In genomic region chr1:132139416-132139864, GRCm38 (mm10) we compare ENCODE assay signal across 8 mouse cellular contexts. TPM values are rescaled to one million over a fixed set of nuclear protein-coding genes. Genes with fewer than 3 reads are reported as not detected.
DNase-seq lines count a peak whose midpoint lies in the region; ATAC-seq and TF ChIP-seq lines count a peak whose summit lies in the region.

TSS of gene Cdk18 (minus strand) at chr1:132139684.

- under 1% methylated on average over 30 of the region's 30 CpGs for WGBS in embryonic facial prominence, embryonic 12.5 days
- WGBS in heart, embryonic 14.5 days, result 0% methylated on average over 30 of the region's 30 CpGs
- WGBS in liver, embryonic 15.5 days (ENCODE audit: insufficient replicate concordance), result 0% methylated on average over 29 of the region's 30 CpGs
- WGBS in neural tube, embryonic 12.5 days, result under 1% methylated on average over 30 of the region's 30 CpGs

- no peak for TF ChIP-seq RAD21 in CH12.LX (IDR thresholded peaks at IDR 0.05; ENCODE audit: low read depth, low read length)

- H3K36me3 ChIP-seq in CH12.LX (replicated peaks in 1 of 2; ENCODE audit: control insufficient read depth in 1 of 2, insufficient read depth in 1 of 2, low read length in 1 of 2), result no peaks in the 10 kb centered on the region
- H3K36me3 ChIP-seq in embryonic facial prominence, embryonic 12.5 days, result no peaks in the 10 kb centered on the region
- H3K36me3 ChIP-seq in heart, embryonic 14.5 days (ENCODE audit: control insufficient read depth, insufficient read depth, low read length), result no peaks in the 10 kb centered on the region
- H3K36me3 ChIP-seq in liver, embryonic 15.5 days (replicated peaks), result no peaks in the 10 kb centered on the region
- no peaks in the 10 kb centered on the region for H3K36me3 ChIP-seq in neural tube, embryonic 12.5 days

- peak within 1 kb of the TSS in 1 of 3 experiments; percentile 62 for H3K4me3 ChIP-seq in CH12.LX (replicated peaks in 1 of 3; ENCODE audit: low read depth in 2 of 3, low read length in 2 of 3, poor library complexity in 1 of 3)
- H3K4me3 ChIP-seq in embryonic facial prominence, embryonic 12.5 days, result peak within 1 kb of the TSS; percentile 61
- peak within 1 kb of the TSS; percentile 66 to 76 for H3K4me3 ChIP-seq in heart, embryonic 14.5 days (ENCODE audit: control insufficient read depth in 1 of 2, insufficient read depth in 1 of 2, low read depth in 1 of 2, low read length in 2 of 2)
- peak within 1 kb of the TSS; percentile 57 for H3K4me3 ChIP-seq in liver, embryonic 15.5 days (replicated peaks)
- H3K4me3 ChIP-seq in neural tube, embryonic 12.5 days, result peak within 1 kb of the TSS; percentile 50

- peaks cover 24% of the 10 kb centered on the region for H3K27me3 ChIP-seq in CH12.LX (replicated peaks)
- H3K27me3 ChIP-seq in embryonic facial prominence, embryonic 12.5 days, result peaks cover 25% of the 10 kb centered on the region
- no peaks in the 10 kb centered on the region for H3K27me3 ChIP-seq in heart, embryonic 14.5 days (ENCODE audit: control insufficient read depth, insufficient read depth, low read length)
- H3K27me3 ChIP-seq in liver, embryonic 15.5 days, result peaks cover 39% of the 10 kb centered on the region
- peaks cover 28% of the 10 kb centered on the region for H3K27me3 ChIP-seq in neural tube, embryonic 12.5 days (replicated peaks)

- H3K9me3 ChIP-seq in CH12.LX (replicated peaks; ENCODE audit: low read length), result no peaks in the 10 kb centered on the region
- H3K9me3 ChIP-seq in embryonic facial prominence, embryonic 12.5 days, result no peaks in the 10 kb centered on the region
- no peaks in the 10 kb centered on the region for H3K9me3 ChIP-seq in heart, embryonic 14.5 days (ENCODE audit: control insufficient read depth, low read length)
- H3K9me3 ChIP-seq in liver, embryonic 15.5 days (replicated peaks), result no peaks in the 10 kb centered on the region
- no peaks in the 10 kb centered on the region for H3K9me3 ChIP-seq in neural tube, embryonic 12.5 days

- TF ChIP-seq EP300 in CH12.LX (IDR thresholded peaks at IDR 0.05; ENCODE audit: low read length), result no peak

- no peak for DNase-seq in CH12.LX (ENCODE audit: extremely low read depth)
- DNase-seq in adrenal gland, adult 18-20 months (ENCODE audit: low spot score in 2 of 2), result peak; percentile 65 to 68
- DNase-seq in kidney, postnatal 10 days, result peak; percentile 90
- DNase-seq in thymus, postnatal 36 days, result no peak

- in situ Hi-C loops in CH12.LX (cut with MboI; ENCODE audit: low pct_ligation_motif_present, low pct_unique_long_range_greater_than_20kb, low sequenced_read_pairs), result no loop called here

- H3K9ac ChIP-seq in CH12.LX (ENCODE audit: insufficient read depth, low read depth), result peak within 1 kb of the TSS; percentile 45
- H3K9ac ChIP-seq in embryonic facial prominence, embryonic 12.5 days, result peak within 1 kb of the TSS; percentile 54
- peak within 1 kb of the TSS; percentile 75 for H3K9ac ChIP-seq in heart, embryonic 14.5 days (ENCODE audit: low read length)
- H3K9ac ChIP-seq in liver, embryonic 15.5 days, result peak within 1 kb of the TSS; percentile 15; the same call in 1 of the 2 replicates
- H3K9ac ChIP-seq in neural tube, embryonic 12.5 days, result peak within 1 kb of the TSS; percentile 53

- peak; percentile 22; the same call in 1 of the 2 replicates for TF ChIP-seq POLR2A in CH12.LX (IDR thresholded peaks at IDR 0.05; ENCODE audit: low read depth, low read length)

- H3K4me2 ChIP-seq in CH12.LX (ENCODE audit: insufficient read depth, low read depth, poor library complexity, severe bottlenecking), result peak within 1 kb of the TSS; percentile 41
- H3K4me2 ChIP-seq in embryonic facial prominence, embryonic 12.5 days (replicated peaks), result peak within 1 kb of the TSS; percentile 91
- peak within 1 kb of the TSS; percentile 97 for H3K4me2 ChIP-seq in heart, embryonic 14.5 days (ENCODE audit: low read length)
- peak within 1 kb of the TSS; percentile 72 for H3K4me2 ChIP-seq in liver, embryonic 15.5 days
- H3K4me2 ChIP-seq in neural tube, embryonic 12.5 days (replicated peaks), result peak within 1 kb of the TSS; percentile 93

- no peak for TF ChIP-seq CTCF in CH12.LX (conservative IDR thresholded peaks at IDR 0.05 in 1 of 2, IDR thresholded peaks at IDR 0.05 in 1 of 2; ENCODE audit: low read depth in 2 of 2, low read length in 2 of 2)

- H3K27ac ChIP-seq in CH12.LX (ENCODE audit: insufficient read depth, low read depth), result no peak within 1 kb of the TSS
- H3K27ac ChIP-seq in embryonic facial prominence, embryonic 12.5 days, result no peak within 1 kb of the TSS
- H3K27ac ChIP-seq in heart, embryonic 14.5 days (replicated peaks in 1 of 2; ENCODE audit: control insufficient read depth in 1 of 2, insufficient read depth in 1 of 2, low read depth in 2 of 2, low read length in 2 of 2), result no peak within 1 kb of the TSS
- H3K27ac ChIP-seq in liver, embryonic 15.5 days (replicated peaks), result no peak within 1 kb of the TSS
- no peak within 1 kb of the TSS for H3K27ac ChIP-seq in neural tube, embryonic 12.5 days

- ATAC-seq in embryonic facial prominence, embryonic 12.5 days (ENCODE audit: insufficient number of reproducible peaks, insufficient read depth, low FRiP score, low TSS enrichment), result peak; percentile 65
- ATAC-seq in heart, embryonic 14.5 days (ENCODE audit: insufficient number of reproducible peaks, insufficient read depth, low FRiP score, low read depth), result peak; percentile 74
- ATAC-seq in liver, embryonic 15.5 days (ENCODE audit: insufficient read depth), result peak; percentile 67
- no peak for ATAC-seq in neural tube, embryonic 12.5 days (ENCODE audit: low FRiP score, low read depth)

- dilution Hi-C loops in CH12.LX (cut with MboI; ENCODE audit: extremely low pct_ligation_motif_present, extremely low pct_unique_long_range_greater_than_20kb, low sequenced_read_pairs), result no loop called here

- H3K4me1 ChIP-seq in CH12.LX (ENCODE audit: control insufficient read depth in 1 of 2, insufficient read depth in 2 of 2), result peaks cover 0 to 8% of the 10 kb centered on the region in 2 experiments; a peak in 3 of 4 replicates
- H3K4me1 ChIP-seq in embryonic facial prominence, embryonic 12.5 days, result peaks cover 14% of the 10 kb centered on the region; the same call in 1 of the 2 replicates
- peaks cover 7 to 18% of the 10 kb centered on the region in 2 experiments for H3K4me1 ChIP-seq in heart, embryonic 14.5 days (ENCODE audit: control insufficient read depth in 2 of 2, insufficient read depth in 2 of 2, low read length in 2 of 2)
- peaks cover 23% of the 10 kb centered on the region for H3K4me1 ChIP-seq in liver, embryonic 15.5 days (replicated peaks)
- H3K4me1 ChIP-seq in neural tube, embryonic 12.5 days, result peaks cover 24% of the 10 kb centered on the region

- H3K79me2 ChIP-seq in CH12.LX (replicated peaks; ENCODE audit: control insufficient read depth, extremely low read depth, insufficient read depth, poor library complexity, severe bottlenecking), result no peaks in the 10 kb centered on the region

TF ChIP-seq in CH12.LX, 34 proteins besides CTCF, POLR2A, EP300 and RAD21:
- no peak for TF ChIP-seq MXI1 (IDR thresholded peaks at IDR 0.05; ENCODE audit: low read depth, low read length)
- no peak for TF ChIP-seq RCOR1 (conservative IDR thresholded peaks at IDR 0.05; ENCODE audit: low read depth, low read length)
- no peak for TF ChIP-seq ZMIZ1 (IDR thresholded peaks at IDR 0.05; ENCODE audit: low read depth, low read length)
- no peak for TF ChIP-seq ZNF384 (IDR thresholded peaks at IDR 0.05; ENCODE audit: low read depth, low read length)
- no peak for TF ChIP-seq E2F4 (IDR thresholded peaks at IDR 0.05; ENCODE audit: insufficient replicate concordance, low read depth, low read length)
- TF ChIP-seq TCF12 (IDR thresholded peaks at IDR 0.05; ENCODE audit: low read depth, low read length), result no peak
- no peak for TF ChIP-seq MAFK (IDR thresholded peaks at IDR 0.05; ENCODE audit: insufficient replicate concordance, low read length)
- TF ChIP-seq UBTF (IDR thresholded peaks at IDR 0.05; ENCODE audit: low read depth, low read length), result no peak
- no peak for TF ChIP-seq JUND (conservative IDR thresholded peaks at IDR 0.05; ENCODE audit: low read depth, low read length)
- TF ChIP-seq ZKSCAN1 (IDR thresholded peaks at IDR 0.05; ENCODE audit: borderline replicate concordance, low read depth, low read length), result no peak
- no peak for TF ChIP-seq JUN (IDR thresholded peaks at IDR 0.05; ENCODE audit: insufficient read depth, low read depth, low read length)
- TF ChIP-seq MYC (IDR thresholded peaks at IDR 0.05; ENCODE audit: low read depth, low read length), result no peak
- no peak for TF ChIP-seq ETS1 (conservative IDR thresholded peaks at IDR 0.05; ENCODE audit: low read depth, low read length)
TF ChIP-seq in CH12.LX: peak in this region for 0.

RNA-seq across cellular contexts. Expression of gene Cdk18, which starts in this region (rescaled TPM):
- total RNA-seq in CH12.LX (2012; rRNA removed), result 1.0 and 2.5 TPM in 2 replicates
- total RNA-seq in CH12.LX (2014; rRNA removed), result 0.32 TPM in 1 of 2 replicates, not detected in the other
- polyA plus RNA-seq in CH12.LX (2012; ENCODE audit: insufficient read length, low read depth), result 1.1 and 1.3 TPM in 2 replicates
- total RNA-seq in adrenal gland, adult 18-20 months (2021), result 10 to 100 TPM; 16.1 to 16.3 TPM
- polyA plus RNA-seq in embryonic facial prominence, embryonic 12.5 days (2016; fragmentation: Nextera tagmentation; extraction: Ambion mirVana), result 2.9 and 3.3 TPM in 2 replicates
- polyA plus RNA-seq in heart, embryonic 14.5 days (2014; fragmentation: Nextera tagmentation; extraction: Ambion mirVana), result 2.7 and 2.9 TPM in 2 replicates
- 1.3 TPM in 2 replicates for polyA plus RNA-seq in liver, embryonic 15.5 days (2015; fragmentation: Nextera tagmentation; extraction: Ambion mirVana)
- polyA plus RNA-seq in neural tube, embryonic 12.5 days (2016; fragmentation: Nextera tagmentation; extraction: Ambion mirVana), result 0.74 and 0.84 TPM in 2 replicates

Comparison
In these comparisons a context has a peak if more than half of its experiments do, and no peak if none do; other contexts are left out.
1. RNA of gene Cdk18 (total RNA-seq): 16.1 to 16.3 TPM in adrenal gland, adult 18-20 months; 0.32 to 2.5 TPM in CH12.LX; every median in the first group is over 4 times any median in the second.
2. DNase-seq: peak in adrenal gland, adult 18-20 months (2 of 2) and kidney, postnatal 10 days (single experiment); none in CH12.LX (single experiment) and thymus, postnatal 36 days (0 of 2).
3. H3K4me2 ChIP-seq: peak in every context shown above with its lines; median percentile 97 in heart, embryonic 14.5 days; 93 in neural tube, embryonic 12.5 days; 91 in embryonic facial prominence, embryonic 12.5 days; 72 in liver, embryonic 15.5 days; 41 in CH12.LX.
4. H3K9ac ChIP-seq: peak in every context shown above with its lines; median percentile 75 in heart, embryonic 14.5 days; 54 in embryonic facial prominence, embryonic 12.5 days; 53 in neural tube, embryonic 12.5 days; 45 in CH12.LX; 15 in liver, embryonic 15.5 days.